Mouse (Mus musculus) testis, adult 2 months (tissue): Measurements from ENCODE around the gene Gpc6. TPM values are rescaled to one million over a fixed set of nuclear protein-coding genes. Genes with fewer than 3 reads are reported as not detected.

Experiments used
- H3K27ac ChIP-seq: fragments of 200-500 bp; 2 replicates; pipeline ENCODE4 v1.5.1; 2012; ENCODE audit warnings: low read depth, low read length; ENCODE audit not compliant: control insufficient read depth, insufficient read depth
- H3K27me3 ChIP-seq: fragments of 200-500 bp; 2 replicates; pipeline ENCODE4 v1.6.1; 2012; ENCODE audit warnings: mild to moderate bottlenecking, low read length, moderate library complexity; ENCODE audit not compliant: control insufficient read depth, insufficient read depth
- H3K36me3 ChIP-seq: fragments of 200-500 bp; 2 replicates; pipeline ENCODE4 v1.6.1; 2012; ENCODE audit warnings: mild to moderate bottlenecking, low read length; ENCODE audit not compliant: control insufficient read depth, insufficient read depth
- H3K4me1 ChIP-seq: fragments of 200-500 bp; 2 replicates; pipeline ENCODE4 v1.6.1; 2012; ENCODE audit warnings: low read length; ENCODE audit not compliant: control insufficient read depth, insufficient read depth
- H3K4me3 ChIP-seq: fragments of 200-500 bp; 2 replicates; pipeline ENCODE4 v1.5.1; 2012; ENCODE audit warnings: low read depth, mild to moderate bottlenecking, low read length, moderate library complexity, mixed read lengths; ENCODE audit not compliant: control insufficient read depth
- CTCF ChIP-seq: fragments of 200-500 bp; IDR thresholded peaks from 2 replicates; pipeline ENCODE4 v1.5.1; 2012; ENCODE audit warnings: low read depth, mild to moderate bottlenecking, inconsistent platforms, low read length, moderate library complexity; ENCODE audit not compliant: control insufficient read depth, insufficient read depth, insufficient replicate concordance
- POLR2A ChIP-seq: fragments of 200-500 bp; IDR thresholded peaks from 2 replicates; pipeline ENCODE4 v1.6.1; 2012; ENCODE audit warnings: low read depth, mild to moderate bottlenecking, inconsistent platforms, low read length, moderate library complexity; ENCODE audit not compliant: control insufficient read depth
- polyA plus RNA-seq: library from polyadenylated mRNA; depleted of rRNA; stranded (reverse); fragments of >200 nt; gene quantifications from 2 replicates; pipeline ENCODE4 v1.2.3, GENCODE M21; 2012

The Gpc6 gene
- polyA plus RNA-seq, 1 experiment: 0.35 TPM

DNA sequence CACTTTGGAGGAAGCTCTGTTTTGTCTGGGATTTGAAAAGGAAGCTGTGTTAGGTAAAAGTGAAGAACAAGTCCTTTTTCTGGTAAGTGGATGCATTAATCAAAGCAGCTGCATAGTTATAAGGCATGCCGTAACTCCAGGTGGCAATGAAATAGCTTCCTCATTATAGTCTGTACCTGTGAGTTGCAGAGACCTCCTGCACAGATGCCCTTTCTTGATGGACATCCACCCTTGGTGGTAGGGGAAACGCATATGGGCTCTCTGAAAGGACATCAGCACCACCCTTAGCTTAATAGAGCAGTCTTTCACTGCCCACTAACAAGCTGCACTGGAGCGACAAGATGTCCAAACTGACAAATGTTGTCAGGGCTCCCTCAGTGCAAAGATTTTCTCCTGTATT is 83.7 kb downstream of the Gpc6 start:
- TF ChIP-seq CTCF (no peak), POLR2A (no peak)
- Histone ChIP-seq H3K4me3 (no peak overlapping the region), H3K4me1 (no peaks in the 10 kb centered on the region), H3K36me3 (no peaks in the 10 kb centered on the region), H3K27me3 (no peaks in the 10 kb centered on the region), H3K27ac (no peak overlapping the region)

DNA sequence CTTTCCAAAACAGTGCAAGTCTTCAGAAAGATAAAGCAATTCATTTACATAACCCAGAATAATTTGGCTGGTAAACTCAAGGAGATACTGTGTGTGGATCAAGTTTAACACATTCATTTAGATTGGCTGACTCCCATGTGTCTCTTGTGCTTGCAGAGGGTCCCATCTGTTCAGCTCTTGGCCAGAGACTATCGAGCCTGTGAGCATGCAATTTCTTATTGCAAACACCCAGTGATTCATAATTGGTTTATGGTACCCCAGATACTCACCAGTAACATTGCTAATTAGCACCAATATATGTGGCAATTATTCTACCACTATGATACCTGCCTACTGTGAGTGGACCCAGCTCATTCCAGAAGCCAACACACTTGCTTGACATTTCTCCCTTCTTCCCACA is 87.9 kb downstream of the Gpc6 start:
- H3K4me1 ChIP-seq: no peaks in the 10 kb centered on the region
- H3K27ac ChIP-seq: no peak overlapping the region
- no peaks in the 10 kb centered on the region for H3K36me3 ChIP-seq
- no peak overlapping the region for H3K4me3 ChIP-seq
- no peaks in the 10 kb centered on the region for H3K27me3 ChIP-seq
- TF ChIP-seq CTCF (no peak), POLR2A (no peak)

DNA sequence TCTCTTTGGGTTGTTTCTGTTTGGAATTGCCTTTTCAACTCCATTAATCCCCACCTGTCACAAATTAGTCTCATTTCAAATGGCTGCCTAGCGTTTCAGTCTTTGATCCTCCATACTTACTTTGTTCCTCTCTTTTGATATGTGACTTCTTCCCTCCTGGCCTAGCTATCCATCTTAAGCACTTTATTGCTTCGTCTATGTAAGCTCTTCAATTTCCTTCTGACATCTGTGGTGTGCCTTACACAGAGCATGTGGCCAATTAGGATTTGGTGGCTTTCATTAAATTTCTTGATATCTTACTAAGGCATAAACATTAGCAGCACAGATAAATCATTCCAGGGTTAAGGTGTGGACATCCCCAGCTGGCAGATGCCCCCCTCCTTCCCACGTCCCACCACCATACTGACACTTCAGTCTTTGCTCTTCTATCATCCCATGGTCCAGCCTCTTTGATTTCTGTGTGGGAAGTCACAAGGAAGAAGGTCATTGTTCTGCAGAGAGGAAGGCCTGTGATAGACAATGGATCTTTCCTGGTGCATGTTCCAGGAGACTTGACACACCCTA is 88.5 kb downstream of the Gpc6 start:
- H3K27ac ChIP-seq: no peak overlapping the region
- H3K4me1 ChIP-seq: no peaks in the 10 kb centered on the region
- TF ChIP-seq CTCF (no peak), POLR2A (no peak)
- H3K4me3 ChIP-seq: no peak overlapping the region
- no peaks in the 10 kb centered on the region for H3K36me3 ChIP-seq
- H3K27me3 ChIP-seq: no peaks in the 10 kb centered on the region

DNA sequence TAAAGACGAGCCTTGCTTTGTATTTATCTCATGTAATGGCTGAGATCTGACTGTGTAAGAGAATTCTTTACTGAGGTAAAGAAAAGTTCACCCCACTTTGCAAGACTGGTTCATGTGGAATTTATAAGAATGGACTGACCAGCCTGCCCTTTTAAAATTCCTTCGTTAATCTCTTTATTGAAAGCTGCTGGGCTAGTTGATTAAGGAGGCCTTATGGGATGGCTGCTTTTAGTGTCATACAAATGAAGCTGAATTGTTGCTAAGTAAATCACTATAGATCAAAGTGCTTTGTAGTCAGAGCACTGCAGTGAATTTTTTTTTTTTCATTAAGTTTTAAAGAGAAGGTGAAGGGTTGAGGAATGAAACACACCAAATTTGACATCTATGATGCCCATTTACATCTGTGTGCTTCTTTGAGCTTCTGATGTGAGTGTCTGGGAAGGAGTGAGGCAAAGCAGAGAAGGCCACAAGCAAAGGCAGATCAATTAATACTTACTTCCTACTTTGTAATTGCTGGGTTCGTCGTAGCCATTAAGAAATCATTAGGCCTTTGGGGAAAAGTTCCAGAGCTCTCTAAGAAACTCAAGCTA is 90.3 kb downstream of the Gpc6 start:
- no peaks in the 10 kb centered on the region for H3K36me3 ChIP-seq
- H3K27ac ChIP-seq: no peak overlapping the region
- H3K4me3 ChIP-seq: no peak overlapping the region
- H3K27me3 ChIP-seq: no peaks in the 10 kb centered on the region
- TF ChIP-seq CTCF: no peak
- TF ChIP-seq POLR2A: no peak
- no peaks in the 10 kb centered on the region for H3K4me1 ChIP-seq

DNA sequence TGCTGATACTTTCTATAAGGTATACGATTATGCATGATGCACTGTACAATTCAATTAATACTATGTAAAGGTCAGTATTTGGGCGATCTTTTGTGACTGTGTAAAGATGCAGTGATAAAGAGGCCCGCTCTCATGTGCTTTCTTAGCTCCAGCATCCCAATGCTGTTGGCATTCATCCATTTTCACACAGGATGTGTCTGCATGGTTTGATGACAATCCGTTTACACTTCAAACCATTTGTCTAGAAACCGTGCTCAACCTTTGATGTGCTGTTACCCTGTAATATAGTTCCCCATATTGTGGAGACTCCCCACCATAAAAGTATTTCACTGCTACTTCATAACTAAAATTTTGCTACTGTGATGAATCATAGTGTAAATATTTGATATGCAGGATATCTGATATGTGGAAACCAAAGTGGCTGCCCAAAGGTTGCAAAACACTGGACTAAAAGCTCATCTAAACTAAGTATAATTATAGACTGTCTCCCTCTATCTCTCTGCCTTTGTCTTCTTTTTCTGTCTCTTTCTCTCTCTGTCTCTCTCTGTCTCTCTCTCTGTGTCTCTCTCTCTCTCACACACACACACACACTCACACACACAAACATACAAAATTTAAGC is 97.2 kb downstream of the Gpc6 start:
- Histone ChIP-seq H3K4me3 (no peak overlapping the region), H3K27me3 (no peaks in the 10 kb centered on the region), H3K27ac (no peak overlapping the region), H3K36me3 (no peaks in the 10 kb centered on the region), H3K4me1 (no peaks in the 10 kb centered on the region)
- no peak for TF ChIP-seq CTCF

DNA sequence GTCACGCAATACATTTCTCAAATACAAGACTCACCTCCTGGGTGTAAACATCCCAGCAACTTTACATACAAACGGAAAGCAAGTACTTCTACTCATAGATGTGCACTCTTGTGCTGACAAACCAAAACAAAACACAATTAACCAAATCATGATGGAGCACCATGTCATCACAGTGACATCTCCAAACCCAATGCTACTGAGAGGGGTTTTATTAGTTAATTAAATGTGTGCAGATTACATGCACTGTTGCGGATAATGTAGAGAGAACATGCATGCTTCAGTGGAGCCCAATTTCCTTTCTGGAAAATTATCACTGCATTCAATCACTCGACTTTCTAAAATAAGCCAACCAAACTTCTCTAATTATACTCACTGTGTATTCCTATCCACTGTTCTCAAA is 109.0 kb downstream of the Gpc6 start:
- Histone ChIP-seq H3K27ac (no peak overlapping the region), H3K27me3 (no peaks in the 10 kb centered on the region), H3K36me3 (no peaks in the 10 kb centered on the region), H3K4me1 (no peaks in the 10 kb centered on the region), H3K4me3 (no peak overlapping the region)
- TF ChIP-seq CTCF: no peak
- TF ChIP-seq POLR2A: no peak

DNA sequence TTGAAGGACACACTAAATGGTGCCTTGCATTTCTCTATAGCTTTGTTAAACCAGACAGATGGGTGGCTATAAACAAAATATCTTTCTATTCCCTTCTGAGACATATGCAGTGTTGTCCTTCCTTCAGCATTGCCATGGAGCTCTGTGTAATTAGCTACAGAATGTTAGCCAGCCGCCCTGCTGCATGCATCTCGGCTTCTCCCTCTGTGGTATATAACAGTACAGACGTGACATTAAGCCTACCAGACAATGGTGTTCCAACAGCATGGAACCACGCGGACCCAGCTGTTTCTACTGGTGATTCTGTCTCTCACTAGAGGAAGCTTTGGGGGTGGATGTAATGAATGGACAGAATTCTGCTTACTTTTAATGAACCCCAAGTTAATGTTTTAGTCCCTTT is 115.9 kb downstream of the Gpc6 start:
- Histone ChIP-seq H3K27ac (no peak overlapping the region), H3K27me3 (no peaks in the 10 kb centered on the region), H3K4me3 (no peak overlapping the region), H3K4me1 (no peaks in the 10 kb centered on the region), H3K36me3 (no peaks in the 10 kb centered on the region)
- no peak for TF ChIP-seq CTCF
- TF ChIP-seq POLR2A: no peak
